Mouse (Mus musculus): ENCODE results near the gene Ccdc62.

Ccdc62 gene

GRCm38 (mm10) chr5:123979221-123979979, 48.9 kb downstream of the Ccdc62 start:
- in situ Hi-C loops (cut with MboI, MseI) = no loop called here

- in situ Hi-C loops (cut with MboI, MseI) = no loop called here
Measured at GRCm38 (mm10) chr5:123979980-123980369, 49.5 kb downstream of the Ccdc62 start.

GRCm38 (mm10) chr5:123980521-123981249, 50.2 kb downstream of the Ccdc62 start:
- in situ Hi-C loops (cut with MboI, MseI) = no loop called here

GRCm38 (mm10) chr5:123981250-123981554, 50.7 kb downstream of the Ccdc62 start:
- in situ Hi-C loops (cut with MboI, MseI) = no loop called here

GRCm38 (mm10) chr5:123982838-123983237, 52.4 kb downstream of the Ccdc62 start:
- in situ Hi-C loops (cut with MboI, MseI) = no loop called here

- in situ Hi-C loops (cut with MboI, MseI) = no loop called here
Measured at GRCm38 (mm10) chr5:123985434-123985833, 55.0 kb downstream of the Ccdc62 start.

- in situ Hi-C loops (cut with MboI, MseI) = no loop called here
Measured at GRCm38 (mm10) chr5:123986925-123987324, 56.4 kb downstream of the Ccdc62 start.

- in situ Hi-C loops (cut with MboI, MseI) = no loop called here
Measured at GRCm38 (mm10) chr5:123987511-123987910, 57.0 kb downstream of the Ccdc62 start.

GRCm38 (mm10) chr5:123989941-123990885, 59.7 kb downstream of the Ccdc62 start:
- in situ Hi-C loops (cut with MboI, MseI) = loop anchor here (10.0 kb wide), 1 partner anchor 45 kb away; no protein-coding TSS in a partner anchor

- in situ Hi-C loops (cut with MboI, MseI) = loop anchor here (10.0 kb wide), 1 partner anchor 47 kb away; no protein-coding TSS in a partner anchor
Measured at GRCm38 (mm10) chr5:123991321-123991720, 60.8 kb downstream of the Ccdc62 start.

- in situ Hi-C loops (cut with MboI, MseI) = loop anchor here (10.0 kb wide), 1 partner anchor 47 kb away; no protein-coding TSS in a partner anchor
Measured at GRCm38 (mm10) chr5:123992193-123992637, 61.7 kb downstream of the Ccdc62 start.

GRCm38 (mm10) chr5:123992794-123993193, 62.3 kb downstream of the Ccdc62 start:
- in situ Hi-C loops (cut with MboI, MseI) = loop anchor here (10.0 kb wide), 1 partner anchor 48 kb away; no protein-coding TSS in a partner anchor

- in situ Hi-C loops (cut with MboI, MseI) = loop anchor here (10.0 kb wide), 1 partner anchor 49 kb away; no protein-coding TSS in a partner anchor
Measured at GRCm38 (mm10) chr5:123993263-123994036, 63.0 kb downstream of the Ccdc62 start.

GRCm38 (mm10) chr5:123994468-123994867, 64.0 kb downstream of the Ccdc62 start:
- in situ Hi-C loops (cut with MboI, MseI) = loop anchor here (10.0 kb wide), 1 partner anchor 50 kb away; no protein-coding TSS in a partner anchor

- in situ Hi-C loops (cut with MboI, MseI) = loop anchor here (10.0 kb wide), 1 partner anchor 51 kb away; no protein-coding TSS in a partner anchor
Measured at GRCm38 (mm10) chr5:123995388-123995787, 64.9 kb downstream of the Ccdc62 start.

GRCm38 (mm10) chr5:123996194-123996593, 65.7 kb downstream of the Ccdc62 start:
- in situ Hi-C loops (cut with MboI, MseI) = loop anchor here (10.0 kb wide), 1 partner anchor 51 kb away; no protein-coding TSS in a partner anchor

- in situ Hi-C loops (cut with MboI, MseI) = loop anchor here (10.0 kb wide), 1 partner anchor 52 kb away; no protein-coding TSS in a partner anchor
Measured at GRCm38 (mm10) chr5:123996695-123997094, 66.2 kb downstream of the Ccdc62 start.

- in situ Hi-C loops (cut with MboI, MseI) = loop anchor here (10.0 kb wide), 1 partner anchor 52 kb away; no protein-coding TSS in a partner anchor
Measured at GRCm38 (mm10) chr5:123997211-123997751, 66.8 kb downstream of the Ccdc62 start.

GRCm38 (mm10) chr5:123997811-123998210, 67.3 kb downstream of the Ccdc62 start:
- in situ Hi-C loops (cut with MboI, MseI) = loop anchor here (10.0 kb wide), 1 partner anchor 53 kb away; no protein-coding TSS in a partner anchor

GRCm38 (mm10) chr5:123998370-123998769, 67.9 kb downstream of the Ccdc62 start:
- in situ Hi-C loops (cut with MboI, MseI) = loop anchor here (10.0 kb wide), 1 partner anchor 54 kb away; no protein-coding TSS in a partner anchor

Data from T-helper 1 cell (primary cell).